Mouse (Mus musculus): ENCODE measurements at regions not wholly inside any gene's neighbourhood (a gene's known extent, or its start where the extent isn't known, plus 50 kb on each side); places are given as distances from the start of the nearest gene placed in this dataset.

GRCm38 (mm10) chr9:32815473-32815872 is 179.5 kb downstream of the Ets1 start:
- DNase-seq (ENCODE audit: extremely low spot score in 1 of 2, low spot score in 2 of 2) = no peak
- intact Hi-C loops (cut with DNase I) = no loop called here

GRCm38 (mm10) chr9:32816649-32817425 is 180.8 kb downstream of the Ets1 start:
- intact Hi-C loops (cut with DNase I) = no loop called here
- DNase-seq (ENCODE audit: extremely low spot score in 1 of 2, low spot score in 2 of 2) = peak in 1 of 2 experiments; percentile 68

- intact Hi-C loops (cut with DNase I) = no loop called here
- DNase-seq (ENCODE audit: extremely low spot score in 1 of 2, low spot score in 2 of 2) = no peak
These were observed 181.7 kb downstream of the Ets1 start for GRCm38 (mm10) chr9:32817442-32818358.

DNA sequence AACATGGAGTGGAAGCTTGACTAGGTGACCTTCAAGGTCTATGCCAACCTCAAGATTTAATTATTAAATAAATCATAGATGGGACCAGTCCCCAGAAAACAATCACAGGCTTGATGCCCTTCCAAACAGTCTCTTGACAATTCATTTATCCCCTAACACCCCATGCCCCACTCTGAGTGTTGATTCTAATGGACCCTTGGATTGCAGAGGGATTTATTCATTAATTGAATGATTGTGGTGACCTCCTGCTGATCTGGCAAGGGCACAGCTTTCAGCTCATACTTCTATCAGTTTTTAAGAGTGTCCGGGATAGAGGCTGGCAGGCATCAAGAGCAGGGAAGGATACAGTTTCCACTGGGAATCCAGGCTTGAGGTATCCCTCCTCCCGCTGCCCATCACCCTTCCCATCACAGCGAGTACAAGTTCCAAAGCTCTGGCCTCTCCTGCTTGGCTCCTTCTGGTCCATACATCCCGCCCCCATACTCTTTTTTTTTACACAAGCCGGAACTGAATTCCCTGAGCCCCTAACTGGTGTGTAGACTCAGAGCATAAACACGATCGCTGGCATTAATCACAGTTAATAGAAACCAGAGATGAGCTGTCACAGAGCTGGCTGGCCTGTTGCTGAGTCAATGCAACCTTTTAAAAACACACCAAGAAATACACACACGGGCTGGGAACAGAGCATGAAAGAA is 187.6 kb downstream of the Ets1 start:
- intact Hi-C loops (cut with DNase I) = no loop called here

DNA sequence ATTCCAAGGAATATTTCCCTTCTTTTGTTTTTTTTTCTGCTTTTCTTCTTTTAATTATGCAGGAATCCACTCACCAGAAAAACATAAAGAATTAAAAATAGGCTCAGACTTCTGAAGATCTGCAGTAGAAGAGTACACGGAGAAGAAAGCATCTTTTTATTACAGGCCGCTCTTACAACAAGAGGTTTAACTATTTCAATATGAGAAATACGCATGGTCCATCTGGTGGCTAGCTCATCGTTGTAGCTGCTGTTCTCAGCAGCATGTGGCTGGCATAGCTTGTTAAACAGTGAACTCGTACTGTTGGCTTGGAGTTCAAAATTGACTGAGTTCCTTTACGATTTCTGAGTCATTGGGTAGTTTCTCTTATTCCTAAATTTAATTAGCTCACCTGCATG is 188.1 kb downstream of the Ets1 start:
- no peak for DNase-seq (ENCODE audit: extremely low spot score in 1 of 2, low spot score in 2 of 2)
- intact Hi-C loops (cut with DNase I) = no loop called here

More for the DNA sequence above, 187.6 kb downstream of the Ets1 start:
- DNase-seq (ENCODE audit: extremely low spot score in 1 of 2, low spot score in 2 of 2) = no peak

GRCm38 (mm10) chr9:32830268-32830891 is 194.4 kb downstream of the Ets1 start:
- DNase-seq (ENCODE audit: extremely low spot score in 1 of 2, low spot score in 2 of 2) = peak in 1 of 2 experiments; percentile 35
- intact Hi-C loops (cut with DNase I) = no loop called here

DNA sequence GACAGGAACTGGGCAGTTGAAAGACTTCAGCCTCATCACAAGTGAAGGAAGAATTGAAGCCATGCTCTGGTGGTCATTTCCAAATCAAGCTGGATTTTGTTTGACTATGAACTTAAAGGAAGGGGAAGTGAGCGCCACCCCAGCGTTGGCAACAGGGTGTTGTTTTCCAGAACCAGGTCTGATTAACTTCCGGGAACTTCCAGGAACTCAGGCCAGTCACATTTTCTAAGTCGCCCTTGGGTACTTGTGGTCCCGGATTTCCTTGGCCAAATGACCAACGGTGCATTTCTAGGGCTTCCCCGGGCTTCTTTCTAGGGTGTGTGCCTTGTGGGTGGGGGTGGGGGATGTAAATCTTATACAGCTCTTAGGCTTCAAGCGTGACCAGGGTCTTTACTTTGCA is 197.4 kb downstream of the Ets1 start:
- no peak for DNase-seq (ENCODE audit: extremely low spot score in 1 of 2, low spot score in 2 of 2)
- intact Hi-C loops (cut with DNase I) = no loop called here

DNA sequence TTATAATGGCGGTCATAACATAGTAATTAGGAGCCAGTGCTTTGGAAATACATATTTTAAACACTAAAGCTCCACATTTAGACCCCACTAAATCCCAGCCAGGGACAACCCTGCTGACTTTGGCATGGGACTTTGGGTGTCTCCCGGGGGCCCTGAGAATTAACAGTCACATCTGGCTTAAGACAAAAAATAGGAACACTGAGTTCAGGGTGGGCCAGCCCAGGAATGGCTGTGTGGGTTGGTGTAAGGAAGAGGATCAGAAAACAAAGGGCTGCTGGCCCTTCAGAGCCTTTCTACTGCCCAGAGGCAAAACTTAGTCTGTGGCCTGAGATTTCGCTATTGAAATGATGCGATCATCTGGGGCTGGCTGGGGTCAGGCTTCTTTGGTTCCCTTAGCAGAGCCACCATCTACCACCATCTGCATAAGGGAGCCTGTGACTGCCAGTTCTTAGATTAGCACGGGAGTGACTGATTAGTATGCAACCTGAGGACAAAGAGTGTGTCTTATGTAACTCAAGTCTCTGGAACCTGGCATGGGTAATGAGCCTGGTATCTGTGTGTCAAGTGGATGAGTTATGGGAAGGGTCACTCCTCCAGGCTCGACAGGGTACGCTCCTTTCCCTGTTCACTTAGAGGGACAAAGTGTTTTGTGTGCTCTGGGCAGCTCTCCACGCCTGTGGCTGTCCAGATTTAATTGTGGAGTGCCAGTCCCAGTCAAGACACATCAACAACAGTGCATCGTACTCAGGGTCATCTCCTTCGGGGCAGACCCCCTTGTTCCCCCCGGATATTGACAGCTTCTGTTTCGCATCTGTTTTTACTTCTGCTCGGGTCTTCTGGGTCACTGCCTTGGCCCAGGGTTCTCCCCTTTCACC is 199.0 kb downstream of the Ets1 start:
- intact Hi-C loops (cut with DNase I) = no loop called here
- DNase-seq (ENCODE audit: extremely low spot score in 1 of 2, low spot score in 2 of 2) = no peak

GRCm38 (mm10) chr9:32835626-32835971 is 199.6 kb downstream of the Ets1 start:
- intact Hi-C loops (cut with DNase I) = no loop called here

DNA sequence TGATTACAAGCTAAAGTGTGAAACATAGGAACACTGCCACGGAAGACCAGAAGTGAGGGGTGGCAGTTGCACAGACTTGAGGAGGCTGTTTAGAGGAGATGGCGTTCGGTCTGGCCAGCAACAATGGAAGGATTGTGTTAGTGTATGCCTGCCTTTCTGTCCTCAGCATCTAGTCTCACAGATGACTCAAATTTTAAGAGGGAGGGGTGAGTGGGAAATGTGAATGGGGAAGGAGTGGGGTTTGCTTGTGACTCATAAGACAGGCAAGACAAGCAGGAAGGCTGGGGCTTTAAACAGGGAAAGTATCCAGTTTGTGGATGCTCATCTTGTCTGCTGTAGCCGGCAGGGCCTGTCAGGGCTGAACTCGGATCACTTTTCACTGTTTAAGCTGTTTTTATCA is 200.3 kb downstream of the Ets1 start:
- intact Hi-C loops (cut with DNase I) = no loop called here
- no peak for DNase-seq (ENCODE audit: extremely low spot score in 1 of 2, low spot score in 2 of 2)

More at GRCm38 (mm10) chr9:32835626-32835971, 199.6 kb downstream of the Ets1 start:
- DNase-seq (ENCODE audit: extremely low spot score in 1 of 2, low spot score in 2 of 2) = no peak

DNA sequence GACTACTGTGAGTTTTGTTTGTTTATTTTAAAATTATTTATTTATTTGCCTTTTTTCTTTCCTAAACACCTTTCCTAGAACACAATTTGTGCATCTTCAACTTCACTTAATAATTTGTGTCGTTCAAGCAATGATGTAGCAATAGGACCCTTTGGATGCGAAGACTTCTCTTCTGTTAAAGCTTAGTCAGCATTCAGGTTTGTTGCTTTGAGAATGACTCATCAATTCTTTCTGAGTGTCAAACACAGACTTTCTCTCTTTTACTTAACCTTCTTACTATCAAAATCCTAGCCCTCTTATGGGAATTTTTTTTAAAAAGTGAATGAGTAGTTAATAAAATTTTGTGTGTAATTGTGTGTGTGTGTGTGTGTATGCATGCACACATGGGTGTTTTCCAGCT is 211.3 kb downstream of the Ets1 start:
- intact Hi-C loops (cut with DNase I) = no loop called here
- no peak for DNase-seq (ENCODE audit: extremely low spot score in 1 of 2, low spot score in 2 of 2)

DNA sequence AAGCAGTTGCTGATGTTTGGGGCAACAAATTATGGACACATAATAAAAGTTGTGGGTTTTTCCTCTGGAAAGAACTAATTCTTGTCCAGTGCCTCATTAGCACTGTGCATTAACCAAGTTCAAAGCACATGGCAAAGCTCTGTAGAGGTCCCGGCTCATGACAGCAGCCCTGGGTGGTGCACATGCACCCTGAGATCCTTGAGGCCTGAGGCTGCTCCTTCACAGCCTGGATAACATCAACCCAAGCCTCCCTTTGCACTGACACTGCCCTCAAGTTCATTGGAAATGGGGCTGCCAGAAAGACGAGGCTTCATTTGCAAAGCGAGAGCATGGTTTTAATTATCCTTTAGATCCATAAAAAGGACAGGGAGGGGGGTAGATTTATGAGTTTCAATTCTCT is 216.3 kb downstream of the Ets1 start:
- DNase-seq (ENCODE audit: extremely low spot score in 1 of 2, low spot score in 2 of 2) = no peak
- intact Hi-C loops (cut with DNase I) = no loop called here

DNA sequence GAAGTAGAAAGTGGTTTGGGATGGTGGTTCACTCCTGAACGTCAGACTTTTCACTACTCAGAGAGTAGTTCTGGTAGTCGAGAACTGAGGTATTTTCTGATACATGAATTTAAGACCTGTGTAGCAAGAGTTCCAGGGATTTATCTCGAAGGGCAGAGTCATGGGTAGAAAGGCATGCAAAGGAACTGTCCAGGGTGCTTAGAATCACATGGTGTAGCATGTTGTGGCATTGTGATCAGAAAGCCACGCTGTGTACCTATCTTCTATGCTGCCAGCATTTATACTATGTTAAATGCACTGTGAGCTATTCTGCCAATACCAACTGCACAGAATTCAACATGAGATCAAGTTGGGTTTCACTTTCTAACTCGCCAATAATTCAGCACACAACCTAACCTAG is 227.3 kb downstream of the Ets1 start:
- intact Hi-C loops (cut with DNase I) = no loop called here
- no peak for DNase-seq (ENCODE audit: extremely low spot score in 1 of 2, low spot score in 2 of 2)

DNA sequence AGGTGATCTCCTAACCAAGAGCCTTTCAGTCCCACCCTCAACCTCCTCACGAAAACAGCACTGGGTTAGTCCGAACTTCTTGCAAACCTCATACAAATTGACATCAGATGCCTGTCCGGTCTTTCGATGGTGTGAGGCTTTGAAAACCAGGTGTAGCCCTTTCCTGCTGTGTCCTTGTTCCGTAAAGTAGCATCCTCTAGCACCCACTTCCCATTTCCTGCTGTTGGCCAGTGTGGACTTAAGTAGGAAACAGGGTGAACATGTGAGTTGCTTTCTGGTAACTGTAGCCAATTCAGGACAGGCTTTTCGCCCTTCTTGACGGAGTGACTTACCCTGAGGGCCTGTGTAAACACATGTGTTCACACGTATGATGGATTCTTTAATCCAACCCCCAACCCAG is 232.9 kb downstream of the Ets1 start:
- intact Hi-C loops (cut with DNase I) = no loop called here
- no peak for DNase-seq (ENCODE audit: extremely low spot score in 1 of 2, low spot score in 2 of 2)

GRCm38 (mm10) chr9:32874306-32874875 is 238.4 kb downstream of the Ets1 start:
- DNase-seq (ENCODE audit: extremely low spot score in 1 of 2, low spot score in 2 of 2) = no peak
- intact Hi-C loops (cut with DNase I) = no loop called here

- intact Hi-C loops (cut with DNase I) = no loop called here
- no peak for DNase-seq (ENCODE audit: extremely low spot score in 1 of 2, low spot score in 2 of 2)
These were observed 247.0 kb downstream of the Ets1 start for GRCm38 (mm10) chr9:32882819-32883587.

DNA sequence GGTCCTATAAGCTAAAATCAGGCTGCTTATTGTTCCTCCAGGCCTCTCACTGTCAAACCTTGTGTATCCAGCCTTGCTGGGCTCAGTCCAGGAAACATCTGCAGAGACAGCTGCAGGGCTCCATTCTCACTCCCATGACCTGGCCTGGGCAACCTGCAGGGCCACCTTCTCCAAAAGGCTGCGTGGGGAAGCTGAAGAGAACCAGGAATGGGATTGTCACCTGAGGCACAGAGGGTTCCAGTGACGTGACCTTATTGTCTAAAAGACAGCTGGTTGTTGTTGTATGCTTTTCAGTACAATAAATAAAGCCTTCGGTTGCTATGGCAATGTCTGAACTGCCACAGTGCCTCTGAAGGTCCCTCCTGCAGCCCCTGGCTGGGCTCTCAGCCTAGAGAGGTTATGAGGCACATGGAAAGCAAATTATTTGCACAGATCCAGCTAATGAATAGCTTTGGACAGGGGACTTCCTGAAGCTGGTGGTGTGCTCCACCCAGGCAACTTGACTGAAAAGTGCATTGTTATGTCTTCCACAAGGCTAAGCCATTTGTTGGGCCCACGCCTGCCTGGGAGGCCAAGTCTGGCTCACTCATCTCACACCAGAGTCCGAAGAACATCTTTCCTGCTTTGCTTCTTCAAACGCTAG is 250.1 kb downstream of the Ets1 start:
- intact Hi-C loops (cut with DNase I) = no loop called here

More for the DNA sequence above, 250.1 kb downstream of the Ets1 start:
- DNase-seq (ENCODE audit: extremely low spot score in 1 of 2, low spot score in 2 of 2) = peak in 1 of 2 experiments; percentile 37
